Mouse (Mus musculus) stomach, postnatal 0 days (tissue): Measurements from ENCODE around the gene Cd151. TPM values are rescaled to one million over a fixed set of nuclear protein-coding genes. Genes with fewer than 3 reads are reported as not detected.

Experiments used
- ATAC-seq: fragments of 200-750 bp; cut with Nextera tagmentation; 2 replicates; pipeline ENCODE4 v1.8.0; 2017; ENCODE audit not compliant: low FRiP score, low TSS enrichment
- DNase-seq: peaks from one replicate; pipeline ENCODE4 v3.0.0-alpha.2; 2016; ENCODE audit warnings: low spot score
- H3K27ac ChIP-seq: fragments of 300-500 bp; sonication (generic); replicated peaks from 2 replicates; pipeline ENCODE4 v1.5.1; 2014; ENCODE audit warnings: mild to moderate bottlenecking, control low read depth
- H3K27me3 ChIP-seq: fragments of 300-500 bp; sonication (generic); 2 replicates; pipeline ENCODE4 v1.6.1; 2014; ENCODE audit warnings: low read length; ENCODE audit not compliant: control insufficient read depth, insufficient read depth
- H3K36me3 ChIP-seq: fragments of 300-500 bp; sonication (generic); 2 replicates; pipeline ENCODE4 v1.6.1; 2014; ENCODE audit warnings: low read length, mixed read lengths; ENCODE audit not compliant: control insufficient read depth, insufficient read depth
- H3K4me1 ChIP-seq: fragments of 300-500 bp; sonication (generic); replicated peaks from 2 replicates; pipeline ENCODE4 v1.6.1; 2014; ENCODE audit warnings: antibody characterized with exemption; ENCODE audit not compliant: control insufficient read depth, insufficient read depth
- H3K4me2 ChIP-seq: fragments of 300-500 bp; sonication (generic); replicated peaks from 2 replicates; pipeline ENCODE4 v1.6.1; 2014; ENCODE audit warnings: low read depth, mild to moderate bottlenecking, control low read depth, moderate library complexity
- H3K4me3 ChIP-seq: fragments of 300-500 bp; sonication (generic); 2 replicates; pipeline ENCODE4 v1.5.1; 2014; ENCODE audit warnings: low read depth, low read length, control low read depth
- H3K9ac ChIP-seq: fragments of 300-500 bp; sonication (generic); 2 replicates; pipeline ENCODE4 v1.6.1; 2014; ENCODE audit warnings: mild to moderate bottlenecking, low read length, control low read depth, mixed read lengths
- H3K9me3 ChIP-seq: fragments of 300-500 bp; sonication (generic); 2 replicates; pipeline ENCODE4 v1.6.1; 2016; ENCODE audit warnings: low read length; ENCODE audit not compliant: control insufficient read depth
- CTCF ChIP-seq: IDR thresholded peaks from 2 replicates; pipeline ENCODE4 v1.5.1; 2016; ENCODE audit warnings: antibody characterized with exemption, low read depth, mild to moderate bottlenecking, moderate library complexity
- EP300 ChIP-seq: optimal IDR thresholded peaks from 2 replicates; pipeline ENCODE3; 2016; ENCODE audit warnings: antibody characterized with exemption
- WGBS: fragments of 180-500 bp; shearing (Covaris S2); extraction: QIAGEN DNeasy Blood & Tissue Kit; methylation state at CpG from one replicate; pipeline ENCODE4 v1.1.7; 2014; 5-methylcytosine and 5-hydroxymethylcytosine counted together
- polyA plus RNA-seq: library from polyadenylated mRNA; unstranded; fragments of >200 nt; fragmentation: Nextera tagmentation; extraction: Ambion mirVana; gene quantifications from 2 replicates; pipeline ENCODE4 v1.2.1, GENCODE M21; 2015

Gene Cd151
- polyA plus RNA-seq, 1 experiment from 2014 or later, result 22.6 TPM

GRCm38 (mm10) chr7:141466045-141466394 is 1.2 kb upstream of the Cd151 start:
- Histone ChIP-seq H3K4me1 (peaks cover 24% of the 10 kb centered on the region), H3K36me3 (peaks cover 12% of the 10 kb centered on the region), H3K9ac (no peak overlapping the region), H3K4me3 (no peak overlapping the region), H3K27ac (no peak overlapping the region), H3K9me3 (no peaks in the 10 kb centered on the region), H3K27me3 (0 out of 2 replicates have a peak, but pooled peaks cover 2% of the 10 kb centered on the region), H3K4me2 (no peak overlapping the region)
- ATAC-seq, result no peak
- WGBS, result 78% methylated on average over 7 of the region's 7 CpGs
- DNase-seq, result no peak
- no peak for TF ChIP-seq EP300
- TF ChIP-seq CTCF, result no peak

- 57% methylated on average over 10 of the region's 10 CpGs for WGBS
- H3K4me1 ChIP-seq, result peaks cover 19% of the 10 kb centered on the region
- no peak for TF ChIP-seq EP300
- H3K36me3 ChIP-seq, result peaks cover 14% of the 10 kb centered on the region
- DNase-seq (no peak), ATAC-seq (no peak)
- peak overlapping the region; percentile 86; the same call in 1 of the 2 replicates for H3K9ac ChIP-seq
- H3K4me3 ChIP-seq, result peak overlapping the region; percentile 72
- peak overlapping the region; percentile 82 for H3K4me2 ChIP-seq
- peak overlapping the region; percentile 94 for H3K27ac ChIP-seq
- H3K27me3 ChIP-seq, result 0 out of 2 replicates have a peak, but pooled peaks cover 2% of the 10 kb centered on the region
- H3K9me3 ChIP-seq, result no peaks in the 10 kb centered on the region
These were observed 514 bp upstream of the Cd151 start for GRCm38 (mm10) chr7:141466607-141467148.

- DNase-seq (no peak), ATAC-seq (no peak)
- Histone ChIP-seq H3K4me3 (peak overlapping the region; percentile 72), H3K9me3 (no peaks in the 10 kb centered on the region), H3K4me2 (peak overlapping the region; percentile 82), H3K36me3 (peaks cover 19% of the 10 kb centered on the region), H3K27me3 (0 out of 2 replicates have a peak, but pooled peaks cover 2% of the 10 kb centered on the region), H3K4me1 (peaks cover 18% of the 10 kb centered on the region), H3K9ac (peak overlapping the region; percentile 86), H3K27ac (peak overlapping the region; percentile 94)
- no peak for TF ChIP-seq EP300
- TF ChIP-seq CTCF, result no peak
- 11% methylated on average over 5 of the region's 5 CpGs for WGBS
These were observed 951 bp downstream of the Cd151 start for GRCm38 (mm10) chr7:141468164-141468521.

GRCm38 (mm10) chr7:141468522-141469211 is 1.5 kb downstream of the Cd151 start:
- no peak for TF ChIP-seq EP300
- peak; percentile 73 for TF ChIP-seq CTCF
- Histone ChIP-seq H3K4me2 (peak overlapping the region; percentile 82), H3K9me3 (no peaks in the 10 kb centered on the region), H3K4me3 (peak overlapping the region; percentile 72), H3K27ac (peak overlapping the region; percentile 94), H3K27me3 (0 out of 2 replicates have a peak, but pooled peaks cover 2% of the 10 kb centered on the region), H3K36me3 (peaks cover 19% of the 10 kb centered on the region), H3K4me1 (peaks cover 18% of the 10 kb centered on the region), H3K9ac (peak overlapping the region; percentile 86)
- DNase-seq (peak; percentile 65), ATAC-seq (peak; percentile 57)
- 3% methylated on average over 8 of the region's 8 CpGs for WGBS

GRCm38 (mm10) chr7:141469352-141469751 is 2.2 kb downstream of the Cd151 start:
- no peak for DNase-seq
- H3K27me3 ChIP-seq, result 0 out of 2 replicates have a peak, but pooled peaks cover 2% of the 10 kb centered on the region
- peak overlapping the region; percentile 94 for H3K27ac ChIP-seq
- H3K9ac ChIP-seq, result peak overlapping the region; percentile 86; the same call in 1 of the 2 replicates
- ATAC-seq, result no peak
- H3K36me3 ChIP-seq, result peaks cover 19% of the 10 kb centered on the region
- WGBS, result 78% methylated on average over 6 of the region's 6 CpGs
- H3K9me3 ChIP-seq, result no peaks in the 10 kb centered on the region
- TF ChIP-seq EP300, result no peak
- TF ChIP-seq CTCF, result no peak
- peak overlapping the region; percentile 82 for H3K4me2 ChIP-seq
- H3K4me1 ChIP-seq, result peaks cover 21% of the 10 kb centered on the region
- peak overlapping the region; percentile 72; the same call in 1 of the 2 replicates for H3K4me3 ChIP-seq
